Mouse (Mus musculus) limb, embryonic 14.5 days (tissue): ENCODE data around the gene Gxylt2. TPM values are rescaled to one million over a fixed set of nuclear protein-coding genes. Genes with fewer than 3 reads are reported as not detected.

Experiments used
- ATAC-seq: fragments of 200-750 bp; cut with Nextera tagmentation; 2 replicates; pipeline ENCODE4 v1.8.0; 2017; ENCODE audit warnings: low read depth, moderate number of reproducible peaks, moderate TSS enrichment; ENCODE audit not compliant: low FRiP score
- DNase-seq: peaks from one replicate; pipeline ENCODE4 v3.0.0-alpha.2; 2015; ENCODE audit warnings: low spot score
- H3K27ac ChIP-seq: fragments of 300-500 bp; sonication (generic); replicated peaks from 2 replicates; pipeline ENCODE4 v1.5.1; 2014; ENCODE audit warnings: low read depth, mild to moderate bottlenecking, low read length, moderate library complexity, mixed read lengths
- H3K27me3 ChIP-seq: fragments of 300-500 bp; sonication (generic); 2 replicates; pipeline ENCODE4 v1.6.1; 2014; ENCODE audit warnings: low read length, mixed read lengths; ENCODE audit not compliant: control insufficient read depth, insufficient read depth
- H3K36me3 ChIP-seq: fragments of 300-500 bp; sonication (generic); 2 replicates; pipeline ENCODE4 v1.6.1; 2014; ENCODE audit warnings: mild to moderate bottlenecking, low read length, moderate library complexity, mixed read lengths; ENCODE audit not compliant: control insufficient read depth, insufficient read depth
- H3K4me1 ChIP-seq: fragments of 300-500 bp; sonication (generic); 2 replicates; pipeline ENCODE4 v1.6.1; 2014; ENCODE audit warnings: antibody characterized with exemption, low read length, mixed read lengths; ENCODE audit not compliant: control insufficient read depth, insufficient read depth
- H3K4me2 ChIP-seq: fragments of 300-500 bp; sonication (generic); replicated peaks from 2 replicates; pipeline ENCODE4 v1.6.1; 2014; ENCODE audit warnings: low read depth, mild to moderate bottlenecking, low read length, moderate library complexity; ENCODE audit not compliant: severe bottlenecking
- H3K4me3 ChIP-seq: fragments of 300-500 bp; sonication (generic); replicated peaks from 2 replicates; pipeline ENCODE4 v1.5.1; 2014; ENCODE audit warnings: low read length
- H3K9ac ChIP-seq: fragments of 300-500 bp; sonication (generic); 2 replicates; pipeline ENCODE4 v1.6.1; 2014; ENCODE audit warnings: mild to moderate bottlenecking, low read depth, low read length, moderate library complexity; ENCODE audit not compliant: severe bottlenecking
- H3K9me3 ChIP-seq: fragments of 300-500 bp; sonication (generic); 2 replicates; pipeline ENCODE4 v1.6.1; 2016; ENCODE audit warnings: low read length; ENCODE audit not compliant: control insufficient read depth
- POLR2A ChIP-seq: fragments of 200-500 bp; IDR thresholded peaks from 2 replicates; pipeline ENCODE4 v1.8.0; 2012; ENCODE audit warnings: inconsistent platforms, mild to moderate bottlenecking, moderate library complexity, borderline replicate concordance; ENCODE audit not compliant: insufficient read depth, insufficient read length; ENCODE audit errors: extremely low read depth
- WGBS: fragments of 180-500 bp; shearing (Covaris S2); extraction: QIAGEN DNeasy Blood & Tissue Kit; methylation state at CpG from one replicate; pipeline ENCODE4 v1.1.7; 2014; 5-methylcytosine and 5-hydroxymethylcytosine counted together
- polyA plus RNA-seq, 2 experiments: library from polyadenylated mRNA; depleted of rRNA in 1 of 2; stranded (reverse) in 1 of 2; unstranded in 1 of 2; fragments of >200 nt; fragmentation: Nextera tagmentation in 1 of 2; extraction: Ambion mirVana in 1 of 2; gene quantifications; 2 replicates each; pipeline versions ENCODE4 v1.2.1 to v1.2.3; 2012 to 2014

The Gxylt2 gene
- polyA plus RNA-seq, 2 experiments, result 27.1 to 27.6 TPM

DNA sequence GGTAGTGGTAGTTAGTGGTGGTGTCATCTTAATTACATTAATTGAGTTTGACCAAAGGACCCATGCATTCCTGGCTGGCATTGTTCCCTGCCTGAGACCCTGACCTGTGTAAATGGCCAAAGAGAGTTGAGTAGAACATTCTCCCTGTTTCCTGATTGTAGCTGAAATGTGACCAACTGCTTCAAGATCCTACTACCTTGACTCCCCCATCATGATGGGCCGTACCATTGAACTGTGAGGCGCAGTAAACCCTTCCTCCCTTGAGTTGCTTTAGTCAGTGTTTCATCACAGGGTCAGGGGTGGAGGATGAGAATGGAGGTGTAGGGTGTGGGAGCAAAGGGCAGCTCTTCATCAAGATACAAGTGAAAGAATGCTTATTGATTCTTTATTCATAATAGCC lies 25.9 kb upstream of the Gxylt2 start:
- DNase-seq (no peak), ATAC-seq (no peak)
- Histone ChIP-seq H3K4me1 (0 out of 2 replicates have a peak, but pooled peaks cover 3% of the 10 kb centered on the region), H3K27ac (no peak overlapping the region), H3K4me2 (no peak overlapping the region), H3K27me3 (no peaks in the 10 kb centered on the region), H3K9ac (no peak overlapping the region), H3K9me3 (no peaks in the 10 kb centered on the region), H3K4me3 (no peak overlapping the region), H3K36me3 (no peaks in the 10 kb centered on the region)
- no peak for TF ChIP-seq POLR2A
- 92% methylated on average over 2 of the region's 2 CpGs for WGBS

DNA sequence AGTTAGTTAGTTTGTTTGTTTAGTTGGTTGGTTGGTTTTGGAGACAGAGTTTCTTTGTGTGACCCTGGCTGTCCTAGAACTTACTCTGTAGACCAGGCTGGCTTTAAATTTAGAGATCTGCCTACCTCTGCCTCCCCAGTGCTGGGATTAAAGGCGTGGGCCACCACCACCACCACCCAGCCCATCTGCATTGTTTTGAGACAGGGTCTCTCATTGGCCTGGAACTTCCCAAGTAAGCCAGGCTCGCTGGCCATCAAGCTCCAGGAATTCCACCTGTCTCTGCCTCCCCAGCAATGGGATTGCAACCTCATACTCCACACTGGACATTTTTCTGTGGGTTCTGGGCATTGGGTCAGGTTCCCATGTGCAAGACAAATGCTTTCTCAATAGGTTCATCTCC lies 18.2 kb upstream of the Gxylt2 start:
- DNase-seq (no peak), ATAC-seq (no peak)
- 68% methylated on average over 2 of the region's 2 CpGs for WGBS
- Histone ChIP-seq H3K36me3 (no peaks in the 10 kb centered on the region), H3K27ac (no peak overlapping the region), H3K4me3 (no peak overlapping the region), H3K4me1 (no peaks in the 10 kb centered on the region), H3K4me2 (no peak overlapping the region), H3K27me3 (no peaks in the 10 kb centered on the region), H3K9me3 (no peaks in the 10 kb centered on the region), H3K9ac (no peak overlapping the region)
- no peak for TF ChIP-seq POLR2A

DNA sequence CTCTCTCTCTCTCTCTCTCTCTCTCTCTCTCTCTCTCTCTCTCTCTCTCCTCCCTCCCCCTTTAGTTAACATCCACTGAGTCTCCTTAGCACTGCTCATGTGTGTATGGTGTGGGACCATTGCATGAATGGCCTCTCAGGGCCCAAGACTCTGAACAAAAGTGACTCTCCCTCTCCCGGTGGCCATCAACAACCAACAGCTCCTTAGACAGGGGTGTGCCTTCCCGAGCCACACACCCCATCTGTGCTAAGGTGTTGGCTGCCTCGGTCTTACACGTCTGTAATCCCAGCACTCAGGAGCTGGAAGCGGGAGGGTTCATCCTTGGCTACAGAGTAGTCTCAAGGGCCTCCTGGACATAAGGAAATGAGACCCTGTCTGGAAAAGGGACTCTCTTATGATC lies 4.5 kb upstream of the Gxylt2 start:
- ATAC-seq (no peak), DNase-seq (no peak)
- Histone ChIP-seq H3K9ac (no peak overlapping the region), H3K4me2 (no peak overlapping the region), H3K36me3 (no peaks in the 10 kb centered on the region), H3K4me1 (peaks cover 7% of the 10 kb centered on the region), H3K9me3 (no peaks in the 10 kb centered on the region), H3K27me3 (no peaks in the 10 kb centered on the region), H3K27ac (no peak overlapping the region), H3K4me3 (no peak overlapping the region)
- TF ChIP-seq POLR2A, result no peak
- WGBS, result 79% methylated on average over 5 of the region's 5 CpGs

DNA sequence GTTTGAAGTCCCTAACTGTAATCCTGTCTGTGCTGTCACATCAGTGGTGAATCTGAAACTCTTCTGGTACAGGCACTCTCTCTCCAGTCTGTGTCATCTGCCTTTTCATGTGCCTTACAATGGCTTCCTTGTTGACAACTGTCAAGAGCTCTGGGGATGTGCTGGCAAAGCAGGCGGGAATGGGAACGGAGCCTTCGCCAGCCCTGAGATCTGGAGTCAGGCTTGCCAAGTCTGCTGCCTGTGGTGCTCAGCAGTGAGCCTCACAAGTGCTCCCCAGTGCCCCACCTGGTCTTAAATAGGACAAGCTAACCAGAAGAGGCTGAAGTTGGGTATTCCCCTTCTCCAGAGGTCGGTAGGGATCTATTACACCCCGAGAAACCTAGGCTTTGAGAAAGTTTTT lies 3.8 kb upstream of the Gxylt2 start:
- Histone ChIP-seq H3K9ac (no peak overlapping the region), H3K4me2 (no peak overlapping the region), H3K27me3 (no peaks in the 10 kb centered on the region), H3K4me3 (no peak overlapping the region), H3K4me1 (peaks cover 7% of the 10 kb centered on the region), H3K36me3 (no peaks in the 10 kb centered on the region), H3K27ac (no peak overlapping the region), H3K9me3 (no peaks in the 10 kb centered on the region)
- DNase-seq (no peak), ATAC-seq (no peak)
- no peak for TF ChIP-seq POLR2A
- WGBS, result 76% methylated on average over 5 of the region's 5 CpGs

DNA sequence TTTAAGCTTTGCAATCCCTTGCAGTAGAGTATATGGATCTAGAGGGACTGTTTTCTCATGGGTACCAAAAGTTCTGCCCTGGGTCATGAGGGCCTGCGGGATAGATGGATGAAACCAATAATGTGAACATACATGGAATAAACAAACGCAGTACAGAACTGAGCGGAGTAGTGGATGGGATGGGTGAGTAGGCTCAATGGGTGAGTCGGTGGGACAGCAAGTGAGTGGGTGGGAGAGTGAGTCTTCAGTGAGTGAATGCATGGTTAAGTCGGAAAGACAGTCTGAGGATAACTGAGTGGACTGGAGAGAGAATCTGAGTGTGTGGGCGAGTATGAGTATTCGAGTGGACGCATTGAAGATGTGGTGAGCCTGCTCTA lies 349 bp upstream of the Gxylt2 start:
- Histone ChIP-seq H3K27me3 (no peaks in the 10 kb centered on the region), H3K4me2 (peak overlapping the region; percentile 56), H3K4me1 (peaks cover 21% of the 10 kb centered on the region), H3K27ac (peak overlapping the region; percentile 90; the same call in 1 of the 2 replicates), H3K9me3 (no peaks in the 10 kb centered on the region), H3K9ac (peak overlapping the region; percentile 93), H3K4me3 (peak overlapping the region; percentile 84), H3K36me3 (no peaks in the 10 kb centered on the region)
- 28% methylated on average over 8 of the region's 8 CpGs for WGBS
- no peak for DNase-seq
- TF ChIP-seq POLR2A, result no peak
- no peak for ATAC-seq

DNA sequence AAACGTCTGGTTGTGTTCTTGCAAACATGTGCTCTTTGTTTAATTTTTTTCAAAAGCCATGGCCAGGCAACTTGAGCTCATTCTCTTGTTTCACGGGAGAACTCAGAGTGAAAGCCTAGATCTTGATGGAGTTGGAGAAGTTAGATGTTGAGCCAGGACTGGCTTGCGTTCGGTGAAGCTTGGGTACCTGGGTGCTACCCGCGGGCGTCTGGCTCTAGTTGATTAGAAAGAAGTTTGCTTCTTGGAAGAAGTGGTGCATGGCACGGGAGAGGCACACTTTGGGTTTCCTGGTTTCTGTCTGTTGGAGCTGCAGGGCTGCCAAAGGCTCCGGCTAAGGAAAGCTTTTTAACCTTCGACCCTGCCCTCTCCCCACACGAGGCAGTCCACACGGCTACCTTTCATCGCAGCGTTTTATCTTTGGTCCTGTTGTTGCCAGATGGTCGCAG lies 855 bp downstream of the Gxylt2 start:
- ATAC-seq (no peak), DNase-seq (no peak)
- WGBS, result 1% methylated on average over 15 of the region's 15 CpGs
- no peak for TF ChIP-seq POLR2A
- Histone ChIP-seq H3K9me3 (no peaks in the 10 kb centered on the region), H3K9ac (peak overlapping the region; percentile 93), H3K4me1 (peaks cover 24% of the 10 kb centered on the region), H3K4me3 (peak overlapping the region; percentile 84), H3K27ac (peak overlapping the region; percentile 56), H3K4me2 (peak overlapping the region; percentile 56), H3K27me3 (no peaks in the 10 kb centered on the region), H3K36me3 (no peaks in the 10 kb centered on the region)
